Mouse (Mus musculus): ENCODE data around the gene Cd27. TPM values are rescaled to one million over a fixed set of nuclear protein-coding genes. Genes with fewer than 3 reads are reported as not detected.
"Not testable (repeated sequence)": the region's sequence is repeated elsewhere in the genome, so short reads cannot be mapped to it uniquely, and the experiment has no call there.

The Cd27 gene
- polyA plus RNA-seq (2012; rRNA removed), result 0.14 TPM in 1 of 2 replicates, not detected in the other

- DNase-seq (ENCODE audit: extremely low spot score in 1 of 2, low spot score in 1 of 2), result no peak
These were observed at the start of gene Cd27 for GRCm38 (mm10) chr6:125236782-125237181. Gene Cd27, minus strand, starts transcription at chr6:125237010.

- DNase-seq (ENCODE audit: extremely low spot score in 1 of 2, low spot score in 1 of 2), result no peak
These were observed 49.1 kb upstream of the Cd27 start, which contains the start of gene Tuba3a for GRCm38 (mm10) chr6:125285890-125286289. Gene Tuba3a, minus strand, starts transcription at chr6:125286042.

- DNase-seq (ENCODE audit: extremely low spot score in 1 of 2, low spot score in 1 of 2), result no peak
These were observed 47.9 kb upstream of the Cd27 start for GRCm38 (mm10) chr6:125284751-125285150.

- DNase-seq (ENCODE audit: extremely low spot score in 1 of 2, low spot score in 1 of 2), result no peak
These were observed 47.4 kb upstream of the Cd27 start for GRCm38 (mm10) chr6:125284250-125284649.

GRCm38 (mm10) chr6:125282721-125283120 is 45.9 kb upstream of the Cd27 start:
- DNase-seq (ENCODE audit: extremely low spot score in 1 of 2, low spot score in 1 of 2), result not testable (repeated sequence)

GRCm38 (mm10) chr6:125279729-125280128 is 42.9 kb upstream of the Cd27 start:
- DNase-seq (ENCODE audit: extremely low spot score in 1 of 2, low spot score in 1 of 2), result no peak

GRCm38 (mm10) chr6:125274841-125275563 is 38.2 kb upstream of the Cd27 start:
- DNase-seq (ENCODE audit: extremely low spot score in 1 of 2, low spot score in 1 of 2), result peak in 1 of 2 experiments; percentile 39

GRCm38 (mm10) chr6:125272228-125272785 is 35.5 kb upstream of the Cd27 start:
- DNase-seq (ENCODE audit: extremely low spot score in 1 of 2, low spot score in 1 of 2), result no peak

- peak; percentile 90 to 98 for DNase-seq (ENCODE audit: extremely low spot score in 1 of 2, low spot score in 1 of 2)
These were observed 34.8 kb upstream of the Cd27 start for GRCm38 (mm10) chr6:125271455-125272227.

- no peak for DNase-seq (ENCODE audit: extremely low spot score in 1 of 2, low spot score in 1 of 2)
These were observed 32.0 kb upstream of the Cd27 start for GRCm38 (mm10) chr6:125268799-125269198.

- no peak for DNase-seq (ENCODE audit: extremely low spot score in 1 of 2, low spot score in 1 of 2)
These were observed 30.7 kb upstream of the Cd27 start for GRCm38 (mm10) chr6:125267469-125267868.

GRCm38 (mm10) chr6:125266600-125266999 is 29.8 kb upstream of the Cd27 start:
- DNase-seq (ENCODE audit: extremely low spot score in 1 of 2, low spot score in 1 of 2), result not testable (repeated sequence)

GRCm38 (mm10) chr6:125266091-125266490 is 29.3 kb upstream of the Cd27 start:
- no peak for DNase-seq (ENCODE audit: extremely low spot score in 1 of 2, low spot score in 1 of 2)

GRCm38 (mm10) chr6:125265239-125265638 is 28.4 kb upstream of the Cd27 start:
- peak; percentile 43 to 74 for DNase-seq (ENCODE audit: extremely low spot score in 1 of 2, low spot score in 1 of 2)

GRCm38 (mm10) chr6:125264219-125264618 is 27.4 kb upstream of the Cd27 start:
- no peak for DNase-seq (ENCODE audit: extremely low spot score in 1 of 2, low spot score in 1 of 2)

- no peak for DNase-seq (ENCODE audit: extremely low spot score in 1 of 2, low spot score in 1 of 2)
These were observed 23.3 kb upstream of the Cd27 start for GRCm38 (mm10) chr6:125260006-125260555.

GRCm38 (mm10) chr6:125256222-125256966 is 19.6 kb upstream of the Cd27 start:
- no peak for DNase-seq (ENCODE audit: extremely low spot score in 1 of 2, low spot score in 1 of 2)

GRCm38 (mm10) chr6:125255516-125256044 is 18.8 kb upstream of the Cd27 start:
- DNase-seq (ENCODE audit: extremely low spot score in 1 of 2, low spot score in 1 of 2), result no peak

GRCm38 (mm10) chr6:125253863-125254715 is 17.3 kb upstream of the Cd27 start:
- DNase-seq (ENCODE audit: extremely low spot score in 1 of 2, low spot score in 1 of 2), result no peak

Measured in frontal cortex, adult 2 months (tissue).